Mouse (Mus musculus): ENCODE measurements at regions not wholly inside any gene's neighbourhood (a gene's known extent, or its start where the extent isn't known, plus 50 kb on each side); places are given as distances from the start of the nearest gene placed in this dataset.

DNA sequence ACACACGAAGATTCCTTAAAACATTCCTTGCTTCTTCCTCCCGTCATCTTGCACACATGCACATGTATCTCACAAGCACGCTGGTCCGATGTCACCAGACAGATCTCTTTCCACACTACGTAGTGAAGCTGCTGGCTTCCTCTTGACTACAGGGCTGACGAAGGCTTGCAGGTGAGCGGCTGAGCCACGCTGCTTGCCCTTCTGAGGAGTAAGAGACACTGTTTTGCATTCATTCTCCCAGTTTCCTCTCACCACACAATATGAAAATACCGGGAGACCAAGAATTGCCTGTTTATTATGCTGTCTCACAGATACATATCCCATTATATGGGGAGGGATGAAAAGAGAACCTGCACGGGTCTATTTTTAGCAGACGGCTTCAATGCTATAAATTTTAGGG lies 71.0 kb upstream of the Spaca7 start:
- TF ChIP-seq POLR2A (IDR thresholded peaks at IDR 0.05; ENCODE audit: borderline replicate concordance, insufficient read depth, low read length) (no peak), CTCF (IDR thresholded peaks at IDR 0.05; ENCODE audit: borderline replicate concordance, insufficient read depth, low read depth, low read length) (no peak)

Data from cerebellum, adult 2 months (tissue).